Mouse (Mus musculus) MEL (cell line): ENCODE results near the gene Plekhf1. TPM values are rescaled to one million over a fixed set of nuclear protein-coding genes. Genes with fewer than 3 reads are reported as not detected.

ENCODE experiments used
- DNase-seq: peaks from one replicate; pipeline ENCODE4 v3.0.0; 2011; ENCODE audit warnings: low read depth, low spot score
- H3K27ac ChIP-seq: 2 replicates; pipeline ENCODE4 v1.5.1; 2012; ENCODE audit warnings: low read depth, mild to moderate bottlenecking, control low read depth, low read length, moderate library complexity; ENCODE audit not compliant: control insufficient read depth
- H3K27me3 ChIP-seq, 2 experiments: fragments of 150-350 bp in 1 of 2; sonication (generic) in 1 of 2; 2 replicates each; pipeline ENCODE4 v1.6.1; 2012; ENCODE audit warnings: low read length in 2 of 2, mild to moderate bottlenecking in 2 of 2, improper control_type of control experiment in 1 of 2, moderate library complexity in 1 of 2; ENCODE audit not compliant: insufficient read depth in 2 of 2, control insufficient read depth in 1 of 2
- H3K36me3 ChIP-seq, 2 experiments: 2 replicates each; pipeline ENCODE4 v1.6.1; 2012 to 2014; ENCODE audit warnings: low read length in 2 of 2, improper control_type of control experiment in 1 of 2, inconsistent platforms in 1 of 2, mild to moderate bottlenecking in 1 of 2; ENCODE audit not compliant: insufficient read depth in 2 of 2, control insufficient read depth in 1 of 2
- H3K4me1 ChIP-seq, 2 experiments: fragments of 150-350 bp in 1 of 2; sonication (generic) in 1 of 2; 2 replicates each; pipeline ENCODE4 v1.6.1; 2012; ENCODE audit warnings: low read length in 2 of 2, improper control_type of control experiment in 1 of 2, mild to moderate bottlenecking in 1 of 2; ENCODE audit not compliant: insufficient read depth in 2 of 2, control insufficient read depth in 1 of 2
- H3K4me3 ChIP-seq, 2 experiments: fragments of 150-350 bp in 1 of 2; sonication (generic) in 1 of 2; 2 replicates each; pipeline ENCODE4 v1.5.1; 2012; ENCODE audit warnings: low read depth in 2 of 2, low read length in 2 of 2, mild to moderate bottlenecking in 2 of 2, moderate library complexity in 2 of 2, control low read depth in 1 of 2, improper control_type of control experiment in 1 of 2; ENCODE audit not compliant: control insufficient read depth in 1 of 2, insufficient read depth in 1 of 2
- H3K79me2 ChIP-seq: 2 replicates; pipeline ENCODE4 v1.6.1; 2012; ENCODE audit warnings: mild to moderate bottlenecking, low read length, moderate library complexity; ENCODE audit not compliant: control insufficient read depth, poor library complexity, insufficient read depth
- H3K9ac ChIP-seq: 2 replicates; pipeline ENCODE4 v1.6.1; 2012; ENCODE audit warnings: low read depth, mild to moderate bottlenecking, control low read depth, low read length, moderate library complexity; ENCODE audit not compliant: control insufficient read depth, poor library complexity, severe bottlenecking
- H3K9me3 ChIP-seq: fragments of 150-350 bp; sonication (generic); replicated peaks from 2 replicates; pipeline ENCODE4 v1.6.1; 2012; ENCODE audit warnings: mild to moderate bottlenecking, low read length, improper control_type of control experiment, moderate library complexity; ENCODE audit not compliant: insufficient read depth
- BHLHE40 ChIP-seq: IDR thresholded peaks from 2 replicates; pipeline ENCODE4 v1.6.1; 2012; ENCODE audit warnings: low read depth, mild to moderate bottlenecking, inconsistent platforms, low read length, improper control_type of control experiment, borderline replicate concordance
- CHD2 ChIP-seq: IDR thresholded peaks from 2 replicates; pipeline ENCODE4 v1.6.1; 2011; ENCODE audit warnings: low read length, improper control_type of control experiment
- CTCF ChIP-seq, 3 experiments: IDR thresholded peaks in 2 of 3; conservative IDR thresholded peaks in 1 of 3; 2 replicates each; pipeline ENCODE4 v1.5.1; 2011 to 2012; ENCODE audit warnings: low read length in 3 of 3, low read depth in 2 of 3, mild to moderate bottlenecking in 2 of 3, improper control_type of control experiment in 1 of 3, inconsistent platforms in 1 of 3, mixed read lengths in 1 of 3, moderate library complexity in 1 of 3; ENCODE audit not compliant: control insufficient read depth in 1 of 3, insufficient read depth in 1 of 3, poor library complexity in 1 of 3, severe bottlenecking in 1 of 3
- ETS1 ChIP-seq: IDR thresholded peaks from 2 replicates; pipeline ENCODE4 v1.6.1; 2012; ENCODE audit warnings: low read depth, mild to moderate bottlenecking, inconsistent platforms, low read length, improper control_type of control experiment, moderate library complexity
- JUND ChIP-seq: IDR thresholded peaks from 2 replicates; pipeline ENCODE4 v1.6.1; 2011; ENCODE audit warnings: low read depth, mild to moderate bottlenecking, improper control_type of control experiment, low read length
- KAT2A ChIP-seq: conservative IDR thresholded peaks from 2 replicates; pipeline ENCODE4 v1.6.1; 2012; ENCODE audit warnings: low read depth, low read length, improper control_type of control experiment, inconsistent platforms
- MAFK ChIP-seq: IDR thresholded peaks from 2 replicates; pipeline ENCODE4 v1.6.1; 2011; ENCODE audit warnings: low read depth, mild to moderate bottlenecking, low read length, improper control_type of control experiment, borderline replicate concordance
- MAX ChIP-seq: IDR thresholded peaks from 2 replicates; pipeline ENCODE4 v1.6.1; 2011; ENCODE audit warnings: low read length, improper control_type of control experiment
- MXI1 ChIP-seq: IDR thresholded peaks from 2 replicates; pipeline ENCODE4 v1.6.1; 2011; ENCODE audit warnings: mild to moderate bottlenecking, low read depth, low read length, improper control_type of control experiment
- MYB ChIP-seq: IDR thresholded peaks from 2 replicates; pipeline ENCODE4 v1.6.1; 2011; ENCODE audit warnings: mild to moderate bottlenecking, low read depth, low read length, improper control_type of control experiment
- NRF1 ChIP-seq: IDR thresholded peaks from 2 replicates; pipeline ENCODE4 v1.6.1; 2014; ENCODE audit warnings: low read depth, mild to moderate bottlenecking, inconsistent platforms, low read length, improper control_type of control experiment, moderate library complexity; ENCODE audit not compliant: poor library complexity, insufficient read depth, severe bottlenecking
- RAD21 ChIP-seq: IDR thresholded peaks from 2 replicates; pipeline ENCODE4 v1.6.1; 2011; ENCODE audit warnings: mild to moderate bottlenecking, low read depth, low read length, improper control_type of control experiment
- RCOR1 ChIP-seq: IDR thresholded peaks from 2 replicates; pipeline ENCODE4 v1.6.1; 2012; ENCODE audit warnings: low read depth, mild to moderate bottlenecking, inconsistent platforms, low read length, improper control_type of control experiment
- SIN3A ChIP-seq: IDR thresholded peaks from 2 replicates; pipeline ENCODE4 v1.6.1; 2012; ENCODE audit warnings: low read length, improper control_type of control experiment, inconsistent platforms
- TAL1 ChIP-seq: IDR thresholded peaks from 2 replicates; pipeline ENCODE4 v1.6.1; 2012; ENCODE audit warnings: mild to moderate bottlenecking, inconsistent platforms, low read length, moderate library complexity, mixed read lengths
- TBP ChIP-seq: IDR thresholded peaks from 2 replicates; pipeline ENCODE4 v1.8.0; 2011; ENCODE audit warnings: low read depth, low read length, improper control_type of control experiment
- TCF12 ChIP-seq: IDR thresholded peaks from 2 replicates; pipeline ENCODE4 v1.6.1; 2014; ENCODE audit warnings: low read depth, mild to moderate bottlenecking, inconsistent platforms, low read length, improper control_type of control experiment, moderate library complexity
- USF1 ChIP-seq: IDR thresholded peaks from 2 replicates; pipeline ENCODE4 v1.6.1; 2014; ENCODE audit warnings: low read depth, mild to moderate bottlenecking, inconsistent platforms, low read length, improper control_type of control experiment, moderate library complexity
- USF2 ChIP-seq, 2 experiments: IDR thresholded peaks; 2 replicates each; pipeline ENCODE4 v1.6.1; 2011 to 2012; ENCODE audit warnings: improper control_type of control experiment in 2 of 2, low read length in 2 of 2, borderline replicate concordance in 1 of 2, inconsistent platforms in 1 of 2, low read depth in 1 of 2, mild to moderate bottlenecking in 1 of 2; ENCODE audit not compliant: insufficient read depth in 1 of 2
- ZC3H11A ChIP-seq: IDR thresholded peaks from 2 replicates; pipeline ENCODE4 v1.6.1; 2012; ENCODE audit warnings: low read depth, mild to moderate bottlenecking, inconsistent platforms, low read length, improper control_type of control experiment
- ZNF384 ChIP-seq: IDR thresholded peaks from 2 replicates; pipeline ENCODE4 v1.6.1; 2012; ENCODE audit warnings: low read depth, mild to moderate bottlenecking, inconsistent platforms, low read length, improper control_type of control experiment
- polyA plus RNA-seq, 2 experiments: library from polyadenylated mRNA; stranded (reverse) in 1 of 2; unstranded in 1 of 2; fragments of >175 nt in 1 of 2; fragments of >200 nt in 1 of 2; gene quantifications; 2 replicates each; pipeline versions ENCODE4 v1.2.1 to v1.2.4; 2012; ENCODE audit warnings: low replicate concordance in 2 of 2, low read depth in 1 of 2; ENCODE audit not compliant: insufficient read length in 2 of 2, insufficient read depth in 1 of 2, missing spikeins in 1 of 2
- total RNA-seq: library from RNA; depleted of rRNA; stranded (reverse); fragments of 300-350 nt; gene quantifications from 2 replicates; pipeline ENCODE4 v1.2.3, GENCODE M21; 2012

Plekhf1 gene
- total and polyA plus RNA-seq, 3 experiments, result 0.89 to 1.7 TPM; not detected in 1

DNA sequence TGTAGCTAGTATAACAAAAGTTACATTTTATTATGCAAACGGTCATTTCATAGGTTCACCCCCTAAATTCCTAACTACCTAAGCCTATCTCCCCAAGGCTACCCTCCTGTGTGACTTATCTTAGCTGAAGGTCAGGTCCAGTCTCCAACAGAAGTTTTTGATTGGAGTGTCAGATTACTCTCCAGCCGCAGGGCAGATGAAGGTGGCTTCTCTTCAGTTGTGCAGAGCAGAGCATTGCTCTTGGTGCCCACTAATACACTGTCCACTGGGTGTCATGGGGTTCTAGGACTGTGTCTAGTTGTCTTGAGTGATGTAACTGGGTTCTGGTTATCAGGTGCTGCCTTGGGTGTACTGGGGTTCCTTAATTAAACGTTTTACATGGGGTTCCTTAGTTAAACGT lies 44.0 kb upstream of the Plekhf1 start:
- Histone ChIP-seq H3K27ac (no peak overlapping the region), H3K36me3 (peaks cover 0 to 4% of the 10 kb centered on the region in 2 experiments; a peak in 1 of 4 replicates), H3K9ac (peak overlapping the region; percentile 97), H3K4me1 (0 out of 4 replicates have a peak, but pooled peaks cover 0 to 2% of the 10 kb centered on the region in 2 experiments), H3K27me3 (no peaks in the 10 kb centered on the region), H3K9me3 (no peaks in the 10 kb centered on the region), H3K4me3 (peak overlapping the region; percentile 83 to 100), H3K79me2 (peaks cover 13% of the 10 kb centered on the region)
- TF ChIP-seq CTCF (IDR thresholded peaks at IDR 0.05 in 2 of 3, conservative IDR thresholded peaks at IDR 0.05 in 1 of 3; ENCODE audit: control insufficient read depth in 1 of 3, insufficient read depth in 1 of 3, low read depth in 2 of 3, low read length in 3 of 3, poor library complexity in 1 of 3, severe bottlenecking in 1 of 3), result no peak
- TF ChIP-seq USF2 (IDR thresholded peaks at IDR 0.05; ENCODE audit: borderline replicate concordance in 1 of 2, insufficient read depth in 1 of 2, low read depth in 1 of 2, low read length in 2 of 2), result no peak
- TF ChIP-seq JUND, result no peak
- TF ChIP-seq MAFK, result no peak
- TF ChIP-seq USF1, result no peak
- TF ChIP-seq BHLHE40, result no peak
- no peak for TF ChIP-seq MXI1
- TF ChIP-seq TAL1, result no peak
- TF ChIP-seq RAD21, result no peak
- TF ChIP-seq ZC3H11A, result no peak
- no peak for TF ChIP-seq TBP
- no peak for TF ChIP-seq MYB
- TF ChIP-seq MAX, result no peak
- no peak for TF ChIP-seq SIN3A
- TF ChIP-seq NRF1, result no peak
- no peak for TF ChIP-seq KAT2A
- no peak for TF ChIP-seq CHD2
- no peak for TF ChIP-seq TCF12
- TF ChIP-seq ETS1, result no peak
- no peak for TF ChIP-seq RCOR1
- peak; percentile 37 for DNase-seq

DNA sequence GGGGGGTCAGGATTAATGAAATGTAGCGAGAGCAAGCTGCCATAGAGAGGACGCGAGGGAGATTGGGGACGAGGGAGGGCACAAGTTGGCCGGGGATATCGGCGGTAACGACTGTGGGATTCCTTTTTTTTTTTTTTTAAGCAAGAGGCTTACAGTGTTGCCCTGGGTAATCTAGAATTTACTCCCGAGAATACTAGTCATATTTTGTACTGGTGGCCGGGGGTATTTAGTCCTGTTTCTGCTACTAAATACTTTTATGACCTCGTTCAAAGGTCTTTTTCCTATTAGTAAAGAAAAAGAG lies 43.6 kb upstream of the Plekhf1 start:
- H3K9ac ChIP-seq, result peak overlapping the region; percentile 97
- H3K4me1 ChIP-seq, result 0 out of 4 replicates have a peak, but pooled peaks cover 0 to 2% of the 10 kb centered on the region in 2 experiments
- peaks cover 0 to 4% of the 10 kb centered on the region in 2 experiments; a peak in 1 of 4 replicates for H3K36me3 ChIP-seq
- H3K4me3 ChIP-seq, result peak overlapping the region; percentile 83 to 100
- no peak for DNase-seq
- H3K79me2 ChIP-seq, result peaks cover 13% of the 10 kb centered on the region
- no peaks in the 10 kb centered on the region for H3K9me3 ChIP-seq
- peak; percentile 86 for TF ChIP-seq ZNF384
- no peak for TF ChIP-seq MYB
- H3K27me3 ChIP-seq, result no peaks in the 10 kb centered on the region
- peak overlapping the region; percentile 79 for H3K27ac ChIP-seq
